Mouse (Mus musculus): Measurements from ENCODE around the gene Apol8. TPM values are rescaled to one million over a fixed set of nuclear protein-coding genes. Genes with fewer than 3 reads are reported as not detected.
"Not testable (repeated sequence)": the region's sequence is repeated elsewhere in the genome, so short reads cannot be mapped to it uniquely, and the experiment has no call there.

The Apol8 gene
- polyA plus RNA-seq, 1 experiment from 2014 or later = not detected

DNA sequence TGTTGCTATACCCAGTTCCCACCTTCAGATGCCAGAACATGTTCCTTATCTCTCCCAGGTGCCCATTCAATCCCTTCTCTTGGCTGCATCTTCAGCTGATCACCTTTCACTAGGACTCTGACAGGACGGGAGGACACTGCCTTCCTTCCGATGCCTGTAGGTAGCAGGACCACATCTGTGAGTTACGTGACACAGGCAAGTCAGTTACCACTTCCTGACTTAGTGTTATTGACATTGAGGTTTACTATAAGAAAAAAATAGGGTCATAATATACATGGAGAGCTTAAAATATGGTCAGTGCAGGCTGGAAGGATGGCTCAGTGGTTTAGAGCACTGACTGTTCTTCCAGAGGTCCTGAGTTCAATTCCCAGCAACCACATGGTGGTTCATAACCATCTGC, 35.3 kb downstream of the Apol8 start:
- H3K9me3 ChIP-seq; H3K9ac ChIP-seq; ATAC-seq (ENCODE audit: low read depth); H3K27me3 ChIP-seq; H3K36me3 ChIP-seq; H3K4me3 ChIP-seq; H3K27ac ChIP-seq (replicated peaks); H3K4me1 ChIP-seq (replicated peaks); H3K4me2 ChIP-seq: not testable (repeated sequence)
- no CpG with 5 or more reads among the region's 3 CpGs for WGBS

DNA sequence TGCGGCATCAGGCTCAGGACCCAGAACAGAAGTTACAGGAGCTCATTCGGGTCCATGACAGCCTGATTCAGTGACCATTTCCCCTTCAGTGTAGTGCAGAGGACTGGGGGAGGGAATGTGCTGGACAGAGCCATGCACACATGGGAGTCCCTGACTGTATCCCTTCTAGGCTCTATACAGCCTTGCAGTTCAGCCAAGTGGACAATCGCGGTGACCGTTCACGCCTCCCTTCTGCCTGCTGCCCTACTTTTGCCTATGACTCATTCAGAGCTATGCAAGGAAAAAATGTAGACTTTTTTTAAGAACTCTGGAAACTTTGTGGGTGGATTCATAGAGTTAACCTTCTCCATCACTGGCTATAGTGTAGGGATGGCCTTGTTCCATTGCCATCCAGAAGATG, 38.6 kb downstream of the Apol8 start:
- H3K27me3 ChIP-seq; ATAC-seq (ENCODE audit: low read depth); H3K27ac ChIP-seq (replicated peaks); H3K4me1 ChIP-seq (replicated peaks); H3K4me2 ChIP-seq; H3K9me3 ChIP-seq; H3K4me3 ChIP-seq; H3K9ac ChIP-seq; H3K36me3 ChIP-seq: not testable (repeated sequence)
- WGBS = 84% methylated on average over 6 of the region's 6 CpGs

DNA sequence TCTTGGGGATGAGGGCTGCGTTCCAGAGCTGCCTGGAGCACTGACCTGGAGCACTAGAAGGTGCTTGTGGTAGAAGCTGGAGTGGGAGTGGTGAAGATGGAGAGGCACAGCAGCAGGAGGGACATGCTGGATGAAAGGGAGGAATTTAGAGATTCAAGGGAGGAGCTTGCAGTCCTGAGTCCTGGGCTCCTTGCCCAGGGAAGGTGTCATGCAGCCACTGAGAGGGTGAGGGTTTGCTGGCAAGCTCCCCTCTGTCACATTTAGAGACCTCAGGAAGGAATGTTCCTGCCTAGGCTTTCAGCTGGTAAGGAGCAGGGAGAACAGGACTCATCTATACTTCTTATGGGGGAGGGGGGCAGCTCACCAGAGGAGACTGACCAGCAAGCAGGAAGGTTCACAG, 47.9 kb downstream of the Apol8 start:
- H3K27me3 ChIP-seq; H3K27ac ChIP-seq (replicated peaks); H3K4me2 ChIP-seq; H3K36me3 ChIP-seq; H3K4me3 ChIP-seq; H3K9ac ChIP-seq; ATAC-seq (ENCODE audit: low read depth); H3K9me3 ChIP-seq; H3K4me1 ChIP-seq (replicated peaks): not testable (repeated sequence)
- 83% methylated on average over 1 of the region's 1 CpGs for WGBS

DNA sequence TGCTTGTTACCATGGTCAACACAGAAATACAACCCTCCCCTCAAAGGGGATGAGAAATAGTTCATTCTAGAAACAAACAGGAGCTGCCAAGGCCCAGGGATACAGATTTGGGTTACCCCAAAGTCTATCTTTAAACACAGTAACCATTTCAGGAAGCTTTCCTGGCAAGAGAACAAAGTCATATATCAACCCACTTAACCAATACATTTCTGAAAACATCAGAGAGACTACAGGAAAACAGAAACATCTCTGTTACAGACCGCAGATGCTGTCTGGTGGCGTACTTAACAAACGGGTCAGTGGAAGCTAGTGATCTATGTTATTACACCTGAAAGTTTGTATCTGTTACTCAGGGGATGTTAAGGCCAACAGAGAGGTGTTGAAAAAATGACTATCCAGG, 51.5 kb downstream of the Apol8 start:
- not testable (repeated sequence) for H3K4me2 ChIP-seq; ATAC-seq (ENCODE audit: low read depth); H3K9me3 ChIP-seq; H3K4me1 ChIP-seq (replicated peaks); H3K9ac ChIP-seq; H3K4me3 ChIP-seq; H3K27me3 ChIP-seq; H3K36me3 ChIP-seq; H3K27ac ChIP-seq (replicated peaks)
- WGBS = 87% methylated on average over 3 of the region's 3 CpGs

DNA sequence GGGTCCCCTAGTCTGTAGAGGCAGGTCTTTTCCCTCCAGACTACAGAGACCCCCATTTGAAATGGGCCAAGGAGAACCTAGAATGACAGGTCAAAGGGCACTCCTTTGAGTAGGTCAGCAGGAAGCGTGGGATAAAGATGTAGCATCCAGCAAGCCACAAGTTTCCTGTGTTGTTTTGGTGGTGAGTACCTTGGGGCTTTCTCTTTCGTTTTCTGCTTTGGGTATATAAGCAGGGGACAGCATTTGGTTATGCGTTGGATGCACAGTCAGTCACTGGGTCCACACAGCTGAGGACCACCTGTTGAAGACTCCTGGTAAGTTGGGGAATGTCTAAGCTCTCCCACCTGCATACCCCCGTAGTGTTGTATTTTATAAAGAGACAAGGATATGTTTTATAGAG, 58.1 kb downstream of the Apol8 start, which contains the start of gene Apol7e:
Gene Apol7e, plus strand, starts transcription at position 202 of the 400 bp plus-strand sequence.
- H3K27me3 ChIP-seq; ATAC-seq (ENCODE audit: low read depth); H3K27ac ChIP-seq (replicated peaks); H3K4me3 ChIP-seq; H3K9ac ChIP-seq; H3K4me2 ChIP-seq; H3K9me3 ChIP-seq; H3K36me3 ChIP-seq; H3K4me1 ChIP-seq (replicated peaks): not testable (repeated sequence)
- WGBS = 84% methylated on average over 4 of the region's 4 CpGs

Other genes starting within 250 kb of the Apol8 start
- gene Apol11a, start 248.7 kb downstream of the Apol8 start, polyA plus RNA-seq (2015; fragmentation: Nextera tagmentation; extraction: Ambion mirVana) = not detected in 2 replicates
- gene Apol7c, start 223.7 kb downstream of the Apol8 start, polyA plus RNA-seq (2015; fragmentation: Nextera tagmentation; extraction: Ambion mirVana) = not detected in 2 replicates
- not detected in 2 replicates for gene 1700025B11Rik, start 195.1 kb downstream of the Apol8 start, polyA plus RNA-seq (2015; fragmentation: Nextera tagmentation; extraction: Ambion mirVana)
- not detected in 2 replicates for gene Apol10b, start 160.9 kb downstream of the Apol8 start, polyA plus RNA-seq (2015; fragmentation: Nextera tagmentation; extraction: Ambion mirVana)
- gene Gm36245, start 157.7 kb downstream of the Apol8 start, polyA plus RNA-seq (2015; fragmentation: Nextera tagmentation; extraction: Ambion mirVana) = not detected in 2 replicates
- 0.08 TPM in 1 of 2 replicates, not detected in the other for gene Apol11b, start 113.7 kb downstream of the Apol8 start, polyA plus RNA-seq (2015; fragmentation: Nextera tagmentation; extraction: Ambion mirVana)
- gene Apol7e, start 58.1 kb downstream of the Apol8 start, polyA plus RNA-seq (2015; fragmentation: Nextera tagmentation; extraction: Ambion mirVana) = 0.08 TPM in 1 of 2 replicates, not detected in the other
- gene Apol9b, start 28.0 kb downstream of the Apol8 start, polyA plus RNA-seq (2015; fragmentation: Nextera tagmentation; extraction: Ambion mirVana) = 0.31 TPM in 1 of 2 replicates, not detected in the other
- 12.4 and 15.5 TPM in 2 replicates for gene Myh9, start 85.2 kb upstream of the Apol8 start, polyA plus RNA-seq (2015; fragmentation: Nextera tagmentation; extraction: Ambion mirVana)
- 206 and 209 TPM in 2 replicates for gene Txn2, start 172.0 kb upstream of the Apol8 start, polyA plus RNA-seq (2015; fragmentation: Nextera tagmentation; extraction: Ambion mirVana)
- 6.7 and 7.2 TPM in 2 replicates for gene Foxred2, start 199.7 kb upstream of the Apol8 start, polyA plus RNA-seq (2015; fragmentation: Nextera tagmentation; extraction: Ambion mirVana)
- gene Eif3d, start 213.8 kb upstream of the Apol8 start, polyA plus RNA-seq (2015; fragmentation: Nextera tagmentation; extraction: Ambion mirVana) = 175 and 185 TPM in 2 replicates

Measured in neural tube, embryonic 13.5 days (tissue).